Mouse (Mus musculus): ENCODE data around the gene Fkbp4.
"Not testable (repeated sequence)": the region's sequence is repeated elsewhere in the genome, so short reads cannot be mapped to it uniquely, and the experiment has no call there.

The Fkbp4 gene

GRCm38 (mm10) chr6:128389185-128389584, 49.3 kb downstream of the Fkbp4 start:
- DNase-seq, result no peak

- no peak for DNase-seq
These were observed 53.5 kb downstream of the Fkbp4 start for GRCm38 (mm10) chr6:128385026-128385425.

GRCm38 (mm10) chr6:128383752-128384151, 54.7 kb downstream of the Fkbp4 start:
- DNase-seq, result no peak

- no peak for DNase-seq
These were observed 57.2 kb downstream of the Fkbp4 start for GRCm38 (mm10) chr6:128381254-128381653.

- not testable (repeated sequence) for DNase-seq
These were observed 57.8 kb downstream of the Fkbp4 start for GRCm38 (mm10) chr6:128380594-128381167.
